Mouse (Mus musculus): ENCODE data around the gene Zfp827. TPM values are rescaled to one million over a fixed set of nuclear protein-coding genes. Genes with fewer than 3 reads are reported as not detected.
A peak's percentile ranks its signal among the peaks of the same experiment; 100 is the strongest.

Gene Zfp827
- polyA plus RNA-seq (2011; ENCODE audit: insufficient read length, low read depth, missing spikeins), result 22.9 and 28.8 TPM in 2 replicates

GRCm38 (mm10) chr8:79027977-79028487 is at the start of gene Zfp827:
Zfp827 (plus strand) TSS chr8:79028437.
- Histone ChIP-seq H3K4me1 (ENCODE audit: control insufficient read depth, insufficient read depth, low read length) (peaks cover 13% of the 10 kb centered on the region), H3K4me3 (ENCODE audit: insufficient read depth, low read length) (peak within 1 kb of the TSS; percentile 97), H3K27ac (ENCODE audit: insufficient read depth, low read length) (peak within 1 kb of the TSS; percentile 100)
- TF ChIP-seq CTCF (IDR thresholded peaks at IDR 0.05; ENCODE audit: borderline replicate concordance, insufficient read depth, low read length) (0 out of 2 replicates have a peak, but pooled peaks have one; percentile 4), POLR2A (IDR thresholded peaks at IDR 0.05; ENCODE audit: low read depth, low read length) (peak; percentile 82)

GRCm38 (mm10) chr8:79004341-79004740 is 23.9 kb upstream of the Zfp827 start:
- TF ChIP-seq POLR2A (IDR thresholded peaks at IDR 0.05; ENCODE audit: low read depth, low read length), result no peak
- TF ChIP-seq CTCF (IDR thresholded peaks at IDR 0.05; ENCODE audit: borderline replicate concordance, insufficient read depth, low read length), result no peak
- H3K27ac ChIP-seq (ENCODE audit: insufficient read depth, low read length), result no peak overlapping the region
- H3K4me1 ChIP-seq (ENCODE audit: control insufficient read depth, insufficient read depth, low read length), result peaks cover 2% of the 10 kb centered on the region; the same call in 1 of the 2 replicates
- H3K4me3 ChIP-seq (ENCODE audit: insufficient read depth, low read length), result no peak overlapping the region

GRCm38 (mm10) chr8:79015061-79015460 is 13.2 kb upstream of the Zfp827 start:
- no peak overlapping the region for H3K4me3 ChIP-seq (ENCODE audit: insufficient read depth, low read length)
- no peak overlapping the region for H3K27ac ChIP-seq (ENCODE audit: insufficient read depth, low read length)
- TF ChIP-seq CTCF (IDR thresholded peaks at IDR 0.05; ENCODE audit: borderline replicate concordance, insufficient read depth, low read length) (no peak), POLR2A (IDR thresholded peaks at IDR 0.05; ENCODE audit: low read depth, low read length) (no peak)
- H3K4me1 ChIP-seq (ENCODE audit: control insufficient read depth, insufficient read depth, low read length), result 0 out of 2 replicates have a peak, but pooled peaks cover 2% of the 10 kb centered on the region

GRCm38 (mm10) chr8:79016076-79016475 is 12.2 kb upstream of the Zfp827 start:
- 0 out of 2 replicates have a peak, but pooled peaks cover 2% of the 10 kb centered on the region for H3K4me1 ChIP-seq (ENCODE audit: control insufficient read depth, insufficient read depth, low read length)
- H3K27ac ChIP-seq (ENCODE audit: insufficient read depth, low read length), result no peak overlapping the region
- no peak for TF ChIP-seq POLR2A (IDR thresholded peaks at IDR 0.05; ENCODE audit: low read depth, low read length)
- no peak for TF ChIP-seq CTCF (IDR thresholded peaks at IDR 0.05; ENCODE audit: borderline replicate concordance, insufficient read depth, low read length)
- no peak overlapping the region for H3K4me3 ChIP-seq (ENCODE audit: insufficient read depth, low read length)

- Histone ChIP-seq H3K27ac (ENCODE audit: insufficient read depth, low read length) (no peak overlapping the region), H3K4me3 (ENCODE audit: insufficient read depth, low read length) (no peak overlapping the region), H3K4me1 (ENCODE audit: control insufficient read depth, insufficient read depth, low read length) (no peaks in the 10 kb centered on the region)
- TF ChIP-seq POLR2A (IDR thresholded peaks at IDR 0.05; ENCODE audit: low read depth, low read length) (no peak), CTCF (IDR thresholded peaks at IDR 0.05; ENCODE audit: borderline replicate concordance, insufficient read depth, low read length) (no peak)
Measured at GRCm38 (mm10) chr8:79016583-79016982, 11.7 kb upstream of the Zfp827 start.

GRCm38 (mm10) chr8:79023922-79024321 is 4.3 kb upstream of the Zfp827 start:
- H3K4me3 ChIP-seq (ENCODE audit: insufficient read depth, low read length), result no peak overlapping the region
- TF ChIP-seq CTCF (IDR thresholded peaks at IDR 0.05; ENCODE audit: borderline replicate concordance, insufficient read depth, low read length), result no peak
- TF ChIP-seq POLR2A (IDR thresholded peaks at IDR 0.05; ENCODE audit: low read depth, low read length), result no peak
- peaks cover 4% of the 10 kb centered on the region; the same call in 1 of the 2 replicates for H3K4me1 ChIP-seq (ENCODE audit: control insufficient read depth, insufficient read depth, low read length)
- no peak overlapping the region for H3K27ac ChIP-seq (ENCODE audit: insufficient read depth, low read length)

- no peak for TF ChIP-seq CTCF (IDR thresholded peaks at IDR 0.05; ENCODE audit: borderline replicate concordance, insufficient read depth, low read length)
- no peak for TF ChIP-seq POLR2A (IDR thresholded peaks at IDR 0.05; ENCODE audit: low read depth, low read length)
- H3K27ac ChIP-seq (ENCODE audit: insufficient read depth, low read length), result no peak overlapping the region
- no peak overlapping the region for H3K4me3 ChIP-seq (ENCODE audit: insufficient read depth, low read length)
- H3K4me1 ChIP-seq (ENCODE audit: control insufficient read depth, insufficient read depth, low read length), result peaks cover 8% of the 10 kb centered on the region; the same call in 1 of the 2 replicates
Measured at GRCm38 (mm10) chr8:79027319-79027718, 918 bp upstream of the Zfp827 start.

GRCm38 (mm10) chr8:79028541-79029395 is 531 bp downstream of the Zfp827 start:
- peak; percentile 53 for TF ChIP-seq POLR2A (IDR thresholded peaks at IDR 0.05; ENCODE audit: low read depth, low read length)
- no peak for TF ChIP-seq CTCF (IDR thresholded peaks at IDR 0.05; ENCODE audit: borderline replicate concordance, insufficient read depth, low read length)
- Histone ChIP-seq H3K4me3 (ENCODE audit: insufficient read depth, low read length) (peak overlapping the region; percentile 97), H3K27ac (ENCODE audit: insufficient read depth, low read length) (peak overlapping the region; percentile 100), H3K4me1 (ENCODE audit: control insufficient read depth, insufficient read depth, low read length) (peaks cover 16% of the 10 kb centered on the region)

GRCm38 (mm10) chr8:79029396-79030325 is 1.4 kb downstream of the Zfp827 start:
- peaks cover 16% of the 10 kb centered on the region for H3K4me1 ChIP-seq (ENCODE audit: control insufficient read depth, insufficient read depth, low read length)
- TF ChIP-seq POLR2A (IDR thresholded peaks at IDR 0.05; ENCODE audit: low read depth, low read length), result peak; percentile 63
- no peak for TF ChIP-seq CTCF (IDR thresholded peaks at IDR 0.05; ENCODE audit: borderline replicate concordance, insufficient read depth, low read length)
- H3K4me3 ChIP-seq (ENCODE audit: insufficient read depth, low read length), result peak overlapping the region; percentile 97
- H3K27ac ChIP-seq (ENCODE audit: insufficient read depth, low read length), result peak overlapping the region; percentile 100

Measured in embryonic fibroblast, embryonic 13.5 days (primary cell).